Mouse (Mus musculus) spleen, adult 2 months (tissue): ENCODE results near the gene C530008M17Rik. TPM values are rescaled to one million over a fixed set of nuclear protein-coding genes. Genes with fewer than 3 reads are reported as not detected.

Source experiments
- DNase-seq, 2 experiments: peaks; one replicate each; pipeline versions ENCODE4 v3.0.0 to v3.0.0-alpha.2; 2012 to 2021; ENCODE audit warnings: low spot score in 2 of 2, low read depth in 1 of 2
- H3K27ac ChIP-seq: fragments of 200-500 bp; 2 replicates; pipeline ENCODE4 v1.5.1; 2012; ENCODE audit warnings: low read length, inconsistent platforms; ENCODE audit not compliant: insufficient read depth
- H3K27me3 ChIP-seq: fragments of 200-500 bp; 2 replicates; pipeline ENCODE4 v1.6.1; 2012; ENCODE audit warnings: mild to moderate bottlenecking, moderate library complexity, low read length, inconsistent platforms; ENCODE audit not compliant: control insufficient read depth, insufficient read depth
- H3K36me3 ChIP-seq: fragments of 200-500 bp; 2 replicates; pipeline ENCODE4 v1.6.1; 2012; ENCODE audit warnings: mild to moderate bottlenecking, low read length, inconsistent platforms; ENCODE audit not compliant: control insufficient read depth, insufficient read depth
- H3K4me1 ChIP-seq: fragments of 200-500 bp; 2 replicates; pipeline ENCODE4 v1.6.1; 2011; ENCODE audit warnings: inconsistent platforms; ENCODE audit not compliant: control insufficient read depth, insufficient read depth, insufficient read length
- H3K4me3 ChIP-seq: fragments of 200-500 bp; 2 replicates; pipeline ENCODE4 v1.5.1; 2011; ENCODE audit warnings: mild to moderate bottlenecking, inconsistent platforms; ENCODE audit not compliant: insufficient read depth, insufficient read length; ENCODE audit errors: extremely low read depth
- CTCF ChIP-seq: fragments of 200-500 bp; IDR thresholded peaks from 2 replicates; pipeline ENCODE4 v1.5.1; 2011; ENCODE audit warnings: mild to moderate bottlenecking, inconsistent platforms; ENCODE audit not compliant: insufficient read depth, insufficient read length, insufficient replicate concordance; ENCODE audit errors: extremely low read depth
- POLR2A ChIP-seq: fragments of 200-500 bp; IDR thresholded peaks from 2 replicates; pipeline ENCODE4 v1.6.1; 2011; ENCODE audit warnings: low read depth, low read length, inconsistent platforms
- WGBS: fragments of 180-500 bp; shearing (Covaris S2); methylation state at CpG from one replicate; pipeline ENCODE4 v1.1.7; 2018; 5-methylcytosine and 5-hydroxymethylcytosine counted together
- polyA plus RNA-seq: library from polyadenylated mRNA; depleted of rRNA; stranded (reverse); fragments of >200 nt; gene quantifications from 2 replicates; pipeline ENCODE4 v1.2.3, GENCODE M21; 2012

Gene C530008M17Rik
- polyA plus RNA-seq, 1 experiment, result 4.2 TPM

GRCm38 (mm10) chr5:76843851-76844419 lies 187.6 kb downstream of the C530008M17Rik start:
- Histone ChIP-seq H3K27ac (no peak overlapping the region), H3K36me3 (no peaks in the 10 kb centered on the region), H3K4me1 (no peaks in the 10 kb centered on the region), H3K27me3 (no peaks in the 10 kb centered on the region), H3K4me3 (no peak overlapping the region)
- TF ChIP-seq CTCF (no peak), POLR2A (no peak)
- DNase-seq, result no peak
- WGBS, result 93% methylated on average over 9 of the region's 9 CpGs

GRCm38 (mm10) chr5:76844618-76845186 lies 188.4 kb downstream of the C530008M17Rik start:
- Histone ChIP-seq H3K4me1 (no peaks in the 10 kb centered on the region), H3K4me3 (no peak overlapping the region), H3K36me3 (no peaks in the 10 kb centered on the region), H3K27ac (no peak overlapping the region), H3K27me3 (no peaks in the 10 kb centered on the region)
- no peak for DNase-seq
- WGBS, result 95% methylated on average over 14 of the region's 14 CpGs
- TF ChIP-seq POLR2A, result no peak
- no peak for TF ChIP-seq CTCF

- Histone ChIP-seq H3K36me3 (no peaks in the 10 kb centered on the region), H3K27ac (no peak overlapping the region), H3K4me3 (no peak overlapping the region), H3K4me1 (peaks cover 3% of the 10 kb centered on the region; the same call in 1 of the 2 replicates), H3K27me3 (no peaks in the 10 kb centered on the region)
- TF ChIP-seq CTCF (no peak), POLR2A (no peak)
- no peak for DNase-seq
- WGBS, result 93% methylated on average over 6 of the region's 6 CpGs
Observed at GRCm38 (mm10) chr5:76847106-76847505, 190.8 kb downstream of the C530008M17Rik start.

DNA sequence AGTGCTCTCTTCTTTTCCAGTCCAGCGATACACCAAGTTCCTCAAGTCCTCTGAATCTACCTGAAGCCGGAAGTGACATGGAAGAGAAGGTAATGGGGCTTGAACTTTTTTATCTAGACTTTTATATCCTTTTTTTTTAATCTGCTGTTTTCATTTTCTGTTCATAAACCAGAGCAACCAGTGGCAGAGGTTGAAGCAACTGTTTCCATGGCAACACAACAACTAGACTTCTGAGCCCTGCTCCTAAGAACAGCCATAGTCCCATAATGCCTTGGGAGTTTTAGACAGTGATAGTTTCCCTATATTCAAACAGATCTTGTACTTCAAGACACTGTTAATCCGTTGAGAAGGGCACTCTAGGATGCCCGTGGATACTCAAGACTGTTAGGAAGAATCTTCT lies 195.0 kb downstream of the C530008M17Rik start:
- Histone ChIP-seq H3K36me3 (no peaks in the 10 kb centered on the region), H3K4me3 (no peak overlapping the region), H3K27ac (no peak overlapping the region), H3K27me3 (no peaks in the 10 kb centered on the region), H3K4me1 (peaks cover 3% of the 10 kb centered on the region; the same call in 1 of the 2 replicates)
- 66% methylated on average over 4 of the region's 4 CpGs for WGBS
- DNase-seq, result no peak
- no peak for TF ChIP-seq CTCF

GRCm38 (mm10) chr5:76853549-76853948 lies 197.2 kb downstream of the C530008M17Rik start:
- DNase-seq, result peak in 1 of 2 experiments; percentile 55
- TF ChIP-seq POLR2A, result no peak
- peak; percentile 88 for TF ChIP-seq CTCF
- WGBS, result 9% methylated on average over 10 of the region's 10 CpGs
- peaks cover 3% of the 10 kb centered on the region for H3K4me1 ChIP-seq
- no peak overlapping the region for H3K27ac ChIP-seq
- no peak overlapping the region for H3K4me3 ChIP-seq
- H3K36me3 ChIP-seq, result no peaks in the 10 kb centered on the region
- peaks cover 11% of the 10 kb centered on the region for H3K27me3 ChIP-seq

DNA sequence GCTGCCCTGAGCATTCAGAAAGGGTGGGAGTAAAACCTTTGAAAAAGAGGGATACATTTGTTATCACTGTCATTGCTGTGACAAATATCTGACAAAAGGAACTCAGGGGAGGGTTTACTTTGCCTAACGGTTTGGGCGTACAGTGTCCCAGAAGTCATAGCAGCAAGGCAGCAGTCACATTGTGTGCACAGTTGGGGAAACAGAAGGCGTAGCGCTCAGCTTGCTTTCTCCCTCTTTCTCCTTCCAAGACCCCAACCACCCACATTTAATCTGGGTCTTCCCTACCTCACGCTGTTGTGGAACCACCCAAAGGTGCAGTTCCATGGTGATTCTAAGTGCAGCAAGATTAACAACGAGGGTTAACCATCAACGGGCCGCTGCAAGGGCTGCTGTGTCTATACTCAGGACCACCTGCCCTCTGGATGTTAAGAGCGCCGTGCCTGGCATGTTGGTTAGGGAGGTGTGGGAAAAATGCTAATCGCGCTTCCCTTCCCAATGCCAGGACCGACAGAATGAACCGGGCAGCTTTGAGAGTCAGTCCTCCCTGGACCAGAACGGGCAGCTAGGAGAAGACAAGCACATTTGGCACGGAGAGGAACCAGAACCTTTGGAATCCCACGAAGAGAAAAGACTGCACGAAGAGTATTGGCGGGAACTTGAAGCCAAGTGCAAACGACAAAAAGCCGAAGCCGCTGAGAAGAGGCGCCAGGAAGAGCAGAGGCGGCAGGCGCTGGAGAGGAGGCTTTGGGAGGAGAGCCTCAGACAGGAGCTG lies 199.7 kb downstream of the C530008M17Rik start:
- 57% methylated on average over 25 of the region's 25 CpGs for WGBS
- Histone ChIP-seq H3K36me3 (no peaks in the 10 kb centered on the region), H3K27ac (no peak overlapping the region), H3K4me1 (peaks cover 2% of the 10 kb centered on the region), H3K4me3 (no peak overlapping the region), H3K27me3 (peaks cover 11% of the 10 kb centered on the region)
- DNase-seq, result no peak
- no peak for TF ChIP-seq CTCF
- no peak for TF ChIP-seq POLR2A
